Mouse (Mus musculus) G1E (cell line): ENCODE results near the gene Snrpa.

Source experiments
- CTCF ChIP-seq: IDR thresholded peaks from 2 replicates; pipeline ENCODE4 v1.5.1; 2012; ENCODE audit warnings: low read depth, low read length, inconsistent platforms, mixed read lengths
- GATA1 ChIP-seq: IDR thresholded peaks from 2 replicates; pipeline ENCODE4 v1.6.1; 2012; ENCODE audit warnings: borderline replicate concordance, low read length, inconsistent platforms, mixed read lengths
- POLR2AphosphoS5 ChIP-seq: IDR thresholded peaks from 2 replicates; pipeline ENCODE4 v1.6.1; 2012; ENCODE audit warnings: low read depth, low read length, inconsistent platforms; ENCODE audit not compliant: insufficient replicate concordance
- TAL1 ChIP-seq: conservative IDR thresholded peaks from 2 replicates; pipeline ENCODE4 v1.6.1; 2012; ENCODE audit warnings: low read depth, low read length, inconsistent platforms, mixed read lengths

GRCm38 (mm10) chr7:27165007-27165655 lies 30.9 kb downstream of the Snrpa start:
- TF ChIP-seq CTCF (no peak), GATA1 (no peak), POLR2AphosphoS5 (no peak), TAL1 (no peak)
